Mouse (Mus musculus) CH12.LX (cell line): ENCODE results near the gene Zfand4. TPM values are rescaled to one million over a fixed set of nuclear protein-coding genes. Genes with fewer than 3 reads are reported as not detected.

Experiments used
- DNase-seq: peaks from one replicate; pipeline ENCODE4 v3.0.0-alpha.2; 2013; ENCODE audit errors: extremely low read depth
- H3K27ac ChIP-seq: 2 replicates; pipeline ENCODE4 v1.5.1; 2012; ENCODE audit warnings: low read depth, mild to moderate bottlenecking, control low read depth, moderate library complexity; ENCODE audit not compliant: insufficient read depth
- H3K27me3 ChIP-seq: replicated peaks from 2 replicates; pipeline ENCODE3; 2012; ENCODE audit warnings: inconsistent platforms
- H3K36me3 ChIP-seq, 2 experiments: replicated peaks in 1 of 2; 2 replicates each; pipeline versions ENCODE3 to v1.6.1; 2012; ENCODE audit warnings: inconsistent platforms in 1 of 2, low read length in 1 of 2, mild to moderate bottlenecking in 1 of 2, mixed read lengths in 1 of 2, moderate library complexity in 1 of 2; ENCODE audit not compliant: control insufficient read depth in 1 of 2, insufficient read depth in 1 of 2
- H3K4me1 ChIP-seq, 2 experiments: 2 replicates each; pipeline ENCODE4 v1.6.1; 2012; ENCODE audit warnings: inconsistent platforms in 1 of 2, moderate library complexity in 1 of 2; ENCODE audit not compliant: insufficient read depth in 2 of 2, control insufficient read depth in 1 of 2
- H3K4me2 ChIP-seq: 2 replicates; pipeline ENCODE4 v1.6.1; 2012; ENCODE audit warnings: low read depth, mild to moderate bottlenecking, control low read depth; ENCODE audit not compliant: poor library complexity, insufficient read depth, severe bottlenecking
- H3K4me3 ChIP-seq, 3 experiments: fragments of 150-350 bp in 1 of 3; sonication (generic) in 1 of 3; replicated peaks in 1 of 3; 2 replicates each; pipeline versions ENCODE3 to v1.5.1; 2011 to 2012; ENCODE audit warnings: low read depth in 2 of 3, low read length in 2 of 3, mild to moderate bottlenecking in 2 of 3, moderate library complexity in 2 of 3, control low read depth in 1 of 3, improper control_type of control experiment in 1 of 3, inconsistent platforms in 1 of 3, mixed read lengths in 1 of 3; ENCODE audit not compliant: poor library complexity in 1 of 3
- H3K79me2 ChIP-seq: replicated peaks from 2 replicates; pipeline ENCODE4 v1.6.1; 2012; ENCODE audit warnings: mild to moderate bottlenecking, moderate library complexity; ENCODE audit not compliant: control insufficient read depth, poor library complexity, insufficient read depth, severe bottlenecking; ENCODE audit errors: extremely low read depth
- H3K9ac ChIP-seq: 2 replicates; pipeline ENCODE4 v1.6.1; 2012; ENCODE audit warnings: low read depth, mild to moderate bottlenecking, control low read depth, moderate library complexity; ENCODE audit not compliant: insufficient read depth
- H3K9me3 ChIP-seq: replicated peaks from 2 replicates; pipeline ENCODE3; 2012; ENCODE audit warnings: low read length, inconsistent platforms, mixed read lengths
- BHLHE40 ChIP-seq: IDR thresholded peaks from 2 replicates; pipeline ENCODE4 v1.6.1; 2011; ENCODE audit warnings: mild to moderate bottlenecking, low read depth, low read length, improper control_type of control experiment
- CHD1 ChIP-seq: IDR thresholded peaks from 2 replicates; pipeline ENCODE4 v1.6.1; 2012; ENCODE audit warnings: low read depth, low read length, improper control_type of control experiment, inconsistent platforms
- CHD2 ChIP-seq: IDR thresholded peaks from 2 replicates; pipeline ENCODE4 v1.6.1; 2011; ENCODE audit warnings: low read length, improper control_type of control experiment
- ELF1 ChIP-seq: IDR thresholded peaks from 2 replicates; pipeline ENCODE4 v1.6.1; 2014; ENCODE audit warnings: low read depth, mild to moderate bottlenecking, inconsistent platforms, low read length, improper control_type of control experiment
- ETS1 ChIP-seq: conservative IDR thresholded peaks from 2 replicates; pipeline ENCODE4 v1.6.1; 2012; ENCODE audit warnings: low read depth, mild to moderate bottlenecking, inconsistent platforms, low read length, improper control_type of control experiment, moderate library complexity
- GABPA ChIP-seq: IDR thresholded peaks from 2 replicates; pipeline ENCODE4 v1.6.1; 2012; ENCODE audit warnings: low read depth, low read length, improper control_type of control experiment, inconsistent platforms; ENCODE audit not compliant: insufficient replicate concordance
- HCFC1 ChIP-seq: IDR thresholded peaks from 2 replicates; pipeline ENCODE4 v1.6.1; 2012; ENCODE audit warnings: low read depth, mild to moderate bottlenecking, inconsistent platforms, low read length, improper control_type of control experiment
- JUN ChIP-seq: IDR thresholded peaks from 2 replicates; pipeline ENCODE4 v1.6.1; 2011; ENCODE audit warnings: low read depth, mild to moderate bottlenecking, low read length, improper control_type of control experiment, moderate library complexity; ENCODE audit not compliant: insufficient read depth
- KAT2A ChIP-seq: IDR thresholded peaks from 2 replicates; pipeline ENCODE4 v1.6.1; 2012; ENCODE audit warnings: low read length, improper control_type of control experiment, inconsistent platforms; ENCODE audit not compliant: insufficient replicate concordance
- MEF2A ChIP-seq: IDR thresholded peaks from 2 replicates; pipeline ENCODE4 v1.6.1; 2014; ENCODE audit warnings: low read depth, mild to moderate bottlenecking, inconsistent platforms, low read length, improper control_type of control experiment, borderline replicate concordance
- MXI1 ChIP-seq: IDR thresholded peaks from 2 replicates; pipeline ENCODE4 v1.6.1; 2011; ENCODE audit warnings: mild to moderate bottlenecking, low read depth, low read length, improper control_type of control experiment
- NELFE ChIP-seq: IDR thresholded peaks from 2 replicates; pipeline ENCODE4 v1.6.1; 2011; ENCODE audit warnings: low read depth, low read length, improper control_type of control experiment
- NRF1 ChIP-seq: IDR thresholded peaks from 2 replicates; pipeline ENCODE4 v1.6.1; 2014; ENCODE audit warnings: low read depth, mild to moderate bottlenecking, inconsistent platforms, low read length, improper control_type of control experiment, moderate library complexity
- POLR2A ChIP-seq: IDR thresholded peaks from 2 replicates; pipeline ENCODE4 v1.6.1; 2011; ENCODE audit warnings: low read depth, mild to moderate bottlenecking, improper control_type of control experiment, low read length
- POLR2AphosphoS2 ChIP-seq: IDR thresholded peaks from 2 replicates; pipeline ENCODE4 v1.6.1; 2011; ENCODE audit warnings: low read depth, low read length, improper control_type of control experiment
- RAD21 ChIP-seq: IDR thresholded peaks from 2 replicates; pipeline ENCODE4 v1.6.1; 2011; ENCODE audit warnings: low read depth, mild to moderate bottlenecking, low read length, improper control_type of control experiment, moderate library complexity
- SIN3A ChIP-seq: IDR thresholded peaks from 2 replicates; pipeline ENCODE4 v1.6.1; 2012; ENCODE audit warnings: low read length, improper control_type of control experiment, inconsistent platforms
- SMC3 ChIP-seq: IDR thresholded peaks from 2 replicates; pipeline ENCODE4 v1.6.1; 2011; ENCODE audit warnings: low read depth, low read length, improper control_type of control experiment
- TCF12 ChIP-seq: IDR thresholded peaks from 2 replicates; pipeline ENCODE4 v1.6.1; 2014; ENCODE audit warnings: low read depth, mild to moderate bottlenecking, inconsistent platforms, low read length, improper control_type of control experiment
- UBTF ChIP-seq: IDR thresholded peaks from 2 replicates; pipeline ENCODE4 v1.6.1; 2012; ENCODE audit warnings: low read depth, mild to moderate bottlenecking, inconsistent platforms, low read length, improper control_type of control experiment, moderate library complexity
- USF2 ChIP-seq: conservative IDR thresholded peaks from 2 replicates; pipeline ENCODE4 v1.6.1; 2011; ENCODE audit warnings: low read depth, low read length, improper control_type of control experiment
- ZC3H11A ChIP-seq: IDR thresholded peaks from 2 replicates; pipeline ENCODE4 v1.6.1; 2012; ENCODE audit warnings: low read depth, mild to moderate bottlenecking, inconsistent platforms, low read length, improper control_type of control experiment
- ZMIZ1 ChIP-seq: IDR thresholded peaks from 2 replicates; pipeline ENCODE4 v1.6.1; 2012; ENCODE audit warnings: low read depth, mild to moderate bottlenecking, inconsistent platforms, low read length, improper control_type of control experiment
- dilution Hi-C: fragments of 300-500 bp; cut with MboI; formaldehyde crosslinking; loops from 2 replicates; pipeline ENCODE4 v1.14.3; 2020; ENCODE audit warnings: low sequenced_read_pairs; ENCODE audit not compliant: extremely low pct_unique_long_range_greater_than_20kb, extremely low pct_ligation_motif_present
- in situ Hi-C: fragments of 300-500 bp; cut with MboI; formaldehyde crosslinking; loops from 3 replicates; pipeline ENCODE4 v1.14.3; 2019; ENCODE audit warnings: low sequenced_read_pairs, low pct_ligation_motif_present, low pct_unique_long_range_greater_than_20kb, mixed read lengths
- polyA plus RNA-seq: library from polyadenylated mRNA; unstranded; fragments of >175 nt; gene quantifications from 2 replicates; pipeline ENCODE4 v1.2.1, GENCODE M21; 2012; ENCODE audit warnings: low read depth; ENCODE audit not compliant: insufficient read length
- total RNA-seq, 2 experiments: library from RNA; depleted of rRNA; stranded (reverse); fragments of 300-350 nt in 1 of 2; fragments of >200 nt in 1 of 2; gene quantifications; 2 replicates each; pipeline ENCODE4 v1.2.3; 2012 to 2014

Zfand4 gene
- 3.0 and 3.1 TPM in 2 replicates for total RNA-seq (2012; rRNA removed)
- total RNA-seq (2014; rRNA removed) = 2.2 and 2.7 TPM in 2 replicates
- 3.8 and 4.4 TPM in 2 replicates for polyA plus RNA-seq

GRCm38 (mm10) chr6:116264018-116264651, at the start of gene Zfand4:
Gene Zfand4, plus strand, starts transcription at chr6:116264222.
- peak within 1 kb of the TSS; percentile 51 for H3K4me2 ChIP-seq
- in situ Hi-C loops = no loop called here
- peak within 1 kb of the TSS; percentile 45 for H3K27ac ChIP-seq

GRCm38 (mm10) chr6:116227767-116228166, 36.3 kb upstream of the Zfand4 start:
- H3K4me3 ChIP-seq = no peak overlapping the region
- H3K79me2 ChIP-seq = no peaks in the 10 kb centered on the region
- H3K4me2 ChIP-seq = no peak overlapping the region
- H3K36me3 ChIP-seq = peaks cover 50 to 88% of the 10 kb centered on the region in 2 experiments
- DNase-seq = no peak
- H3K4me1 ChIP-seq = peaks cover 0 to 9% of the 10 kb centered on the region in 2 experiments; a peak in 1 of 4 replicates
- dilution Hi-C loops (no loop called here), in situ Hi-C loops (no loop called here)
- H3K9ac ChIP-seq = no peak overlapping the region
- H3K27ac ChIP-seq = no peak overlapping the region
- H3K9me3 ChIP-seq = no peaks in the 10 kb centered on the region
- TF ChIP-seq MEF2A (no peak), ETS1 (no peak), MXI1 (no peak), RAD21 (no peak), CHD1 (no peak), JUN (no peak), HCFC1 (no peak), POLR2A (no peak), POLR2AphosphoS2 (no peak), ZMIZ1 (no peak), GABPA (no peak)
- TF ChIP-seq, all 38 proteins: peak for 0
- H3K27me3 ChIP-seq = no peaks in the 10 kb centered on the region

More at GRCm38 (mm10) chr6:116264018-116264651, at the start of gene Zfand4:
- H3K79me2 ChIP-seq = no peaks in the 10 kb centered on the region; the same call in 1 of the 2 replicates
- H3K9ac ChIP-seq = peak within 1 kb of the TSS; percentile 72
- peak; percentile 85 for DNase-seq
- no peaks in the 10 kb centered on the region for H3K9me3 ChIP-seq
- dilution Hi-C loops = no loop called here
- H3K4me3 ChIP-seq = peak within 1 kb of the TSS; percentile 70 to 93 (median 72)
- H3K27me3 ChIP-seq = no peaks in the 10 kb centered on the region
- TF ChIP-seq NRF1 (0 out of 2 replicates have a peak, but pooled peaks have one; percentile 6), HCFC1 (peak; percentile 33; the same call in 1 of the 2 replicates), UBTF (0 out of 2 replicates have a peak, but pooled peaks have one; percentile 61), NELFE (peak; percentile 55), ZC3H11A (no peak), JUN (no peak), ZMIZ1 (no peak), TCF12 (peak; percentile 30; the same call in 1 of the 2 replicates), BHLHE40 (no peak), SIN3A (0 out of 2 replicates have a peak, but pooled peaks have one; percentile 37), SMC3 (no peak), KAT2A (0 out of 2 replicates have a peak, but pooled peaks have one; percentile 20), ELF1 (peak; percentile 75), POLR2A (peak; percentile 74), CHD2 (peak; percentile 86), USF2 (no peak)
- H3K36me3 ChIP-seq = peaks cover 18 to 37% of the 10 kb centered on the region in 2 experiments
- H3K4me1 ChIP-seq = peaks cover 2 to 20% of the 10 kb centered on the region in 2 experiments; a peak in 3 of 4 replicates
